Mouse (Mus musculus): ENCODE results near the gene Ctsll3. TPM values are rescaled to one million over a fixed set of nuclear protein-coding genes. Genes with fewer than 3 reads are reported as not detected.

Gene Ctsll3
- total RNA-seq, 1 experiment, result not detected

DNA sequence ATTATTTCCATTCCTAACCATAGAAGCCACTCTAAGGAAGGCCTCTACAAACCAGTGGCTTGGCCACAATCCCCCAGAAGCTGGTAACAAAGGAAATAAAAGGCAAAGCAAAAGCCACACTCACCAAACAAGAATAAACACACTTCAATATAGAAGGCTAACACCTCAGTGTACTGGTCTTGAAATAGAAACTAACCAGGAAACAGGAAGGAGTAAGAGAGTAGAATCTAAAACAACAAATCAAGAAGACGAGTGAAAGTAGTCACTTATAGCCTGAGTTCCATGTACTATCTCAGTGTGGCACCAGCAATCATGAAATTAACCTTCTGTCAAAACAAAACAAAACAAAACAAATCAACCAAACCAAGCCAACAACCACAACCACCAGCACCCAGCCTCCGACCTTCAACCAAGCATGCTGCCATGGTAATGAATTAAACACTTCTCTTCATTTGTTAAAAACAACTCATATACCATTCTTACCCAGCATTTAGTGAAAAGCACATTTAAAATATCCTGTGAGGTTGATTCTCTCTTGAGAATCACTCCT is 36.8 kb upstream of the Ctsll3 start:
- H3K4me1 ChIP-seq (ENCODE audit: control insufficient read depth in 2 of 2, insufficient read depth in 2 of 2, low read length in 2 of 2, poor library complexity in 1 of 2), result no peaks in the 10 kb centered on the region
- TF ChIP-seq ZNF384 (IDR thresholded peaks at IDR 0.05; ENCODE audit: low read depth, low read length), result no peak
- no peak for TF ChIP-seq MAFK (IDR thresholded peaks at IDR 0.05; ENCODE audit: insufficient read depth, low read depth, low read length)
- TF ChIP-seq CHD2 (IDR thresholded peaks at IDR 0.05; ENCODE audit: low read depth, low read length), result no peak
- no peak for TF ChIP-seq ZC3H11A (IDR thresholded peaks at IDR 0.05; ENCODE audit: borderline replicate concordance, low read depth, low read length)
- no peak for TF ChIP-seq HCFC1 (IDR thresholded peaks at IDR 0.05; ENCODE audit: borderline replicate concordance, insufficient read depth, low read length)
- no peak overlapping the region for H3K27ac ChIP-seq (ENCODE audit: insufficient read depth, low read depth, low read length, poor library complexity, severe bottlenecking)
- in situ Hi-C loops (cut with MboI; ENCODE audit: low sequenced_read_pairs in 2 of 2, unreplicated experiment in 2 of 2), result no loop called here
- H3K9me3 ChIP-seq (ENCODE audit: control insufficient read depth, insufficient read depth, low read depth, low read length), result no peaks in the 10 kb centered on the region
- no peak overlapping the region for H3K9ac ChIP-seq (ENCODE audit: insufficient read depth, low read depth, low read length, poor library complexity, severe bottlenecking)
- no peak overlapping the region for H3K4me3 ChIP-seq (ENCODE audit: insufficient read depth in 1 of 2, low read depth in 1 of 2, low read length in 2 of 2, poor library complexity in 1 of 2, severe bottlenecking in 1 of 2)
- DNase-seq (ENCODE audit: low read depth, low spot score), result no peak
- no peaks in the 10 kb centered on the region for H3K36me3 ChIP-seq (ENCODE audit: control insufficient read depth, insufficient read depth, low read length, poor library complexity, severe bottlenecking)

DNA sequence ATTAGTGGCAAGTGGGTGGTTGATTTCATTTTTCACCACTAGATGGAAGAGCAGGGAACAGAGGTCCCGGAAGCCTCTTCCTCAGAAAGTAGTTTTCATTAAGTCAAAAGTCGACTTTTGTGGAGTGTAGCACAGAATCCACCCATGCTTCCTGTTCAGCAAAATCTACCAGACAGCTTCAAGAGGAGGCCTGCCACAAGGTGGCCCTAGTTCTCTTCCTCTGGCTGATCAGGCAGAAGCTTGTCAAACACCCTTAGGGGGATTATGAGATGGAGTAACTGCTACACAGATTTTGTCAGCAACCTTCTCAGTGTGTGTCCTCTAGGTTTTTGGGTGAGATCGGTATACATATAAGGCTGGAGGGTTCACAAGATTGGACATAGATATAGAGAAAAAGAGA is 23.4 kb upstream of the Ctsll3 start:
- Histone ChIP-seq H3K4me3 (ENCODE audit: insufficient read depth in 1 of 2, low read depth in 1 of 2, low read length in 2 of 2, poor library complexity in 1 of 2, severe bottlenecking in 1 of 2) (no peak overlapping the region), H3K36me3 (ENCODE audit: control insufficient read depth, insufficient read depth, low read length, poor library complexity, severe bottlenecking) (no peaks in the 10 kb centered on the region), H3K9me3 (ENCODE audit: control insufficient read depth, insufficient read depth, low read depth, low read length) (no peaks in the 10 kb centered on the region), H3K4me1 (ENCODE audit: control insufficient read depth in 2 of 2, insufficient read depth in 2 of 2, low read length in 2 of 2, poor library complexity in 1 of 2) (no peaks in the 10 kb centered on the region), H3K27ac (ENCODE audit: insufficient read depth, low read depth, low read length, poor library complexity, severe bottlenecking) (no peak overlapping the region), H3K9ac (ENCODE audit: insufficient read depth, low read depth, low read length, poor library complexity, severe bottlenecking) (no peak overlapping the region)
- DNase-seq (ENCODE audit: low read depth, low spot score), result no peak
- TF ChIP-seq HCFC1 (IDR thresholded peaks at IDR 0.05; ENCODE audit: borderline replicate concordance, insufficient read depth, low read length) (no peak), ZNF384 (IDR thresholded peaks at IDR 0.05; ENCODE audit: low read depth, low read length) (no peak), MAFK (IDR thresholded peaks at IDR 0.05; ENCODE audit: insufficient read depth, low read depth, low read length) (no peak), CHD2 (IDR thresholded peaks at IDR 0.05; ENCODE audit: low read depth, low read length) (no peak), ZC3H11A (IDR thresholded peaks at IDR 0.05; ENCODE audit: borderline replicate concordance, low read depth, low read length) (no peak)
- in situ Hi-C loops (cut with MboI; ENCODE audit: low sequenced_read_pairs in 2 of 2, unreplicated experiment in 2 of 2), result no loop called here

DNA sequence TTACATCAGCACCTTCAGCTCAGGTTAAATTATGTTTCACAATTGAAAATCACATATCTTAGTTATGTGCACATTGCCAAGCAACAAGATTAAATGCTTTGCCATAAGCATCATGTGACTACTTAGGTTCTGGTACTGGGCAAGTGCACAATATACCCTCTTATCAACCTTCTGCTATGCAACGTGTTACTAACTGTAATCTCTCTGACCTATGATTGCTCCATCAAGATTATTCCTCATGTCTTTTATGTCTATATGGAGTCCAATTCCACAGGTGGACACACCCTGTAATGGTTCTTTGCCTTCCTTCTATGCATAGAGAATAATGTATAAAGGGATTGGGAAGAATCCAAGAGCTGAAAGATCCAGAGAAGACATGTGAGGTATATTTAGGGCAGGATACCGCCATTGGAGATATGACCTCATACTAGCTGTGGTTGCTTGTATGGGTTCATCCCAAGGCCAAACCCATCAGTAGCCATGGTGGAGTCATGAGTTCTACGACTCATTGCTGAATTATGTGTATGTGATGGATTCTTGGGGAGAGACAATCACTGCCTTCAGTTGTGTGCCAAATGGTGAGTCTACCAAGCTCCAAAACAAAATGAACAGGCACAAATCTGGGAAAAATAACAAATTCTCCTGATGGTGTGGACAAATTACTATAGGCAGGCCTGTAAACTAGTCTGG is 18.0 kb upstream of the Ctsll3 start:
- no peak overlapping the region for H3K4me3 ChIP-seq (ENCODE audit: insufficient read depth in 1 of 2, low read depth in 1 of 2, low read length in 2 of 2, poor library complexity in 1 of 2, severe bottlenecking in 1 of 2)
- H3K9me3 ChIP-seq (ENCODE audit: control insufficient read depth, insufficient read depth, low read depth, low read length), result no peaks in the 10 kb centered on the region
- no peaks in the 10 kb centered on the region for H3K4me1 ChIP-seq (ENCODE audit: control insufficient read depth in 2 of 2, insufficient read depth in 2 of 2, low read length in 2 of 2, poor library complexity in 1 of 2)
- no peak for DNase-seq (ENCODE audit: low read depth, low spot score)
- in situ Hi-C loops (cut with MboI; ENCODE audit: low sequenced_read_pairs in 2 of 2, unreplicated experiment in 2 of 2), result no loop called here
- H3K27ac ChIP-seq (ENCODE audit: insufficient read depth, low read depth, low read length, poor library complexity, severe bottlenecking), result no peak overlapping the region
- TF ChIP-seq MAFK (IDR thresholded peaks at IDR 0.05; ENCODE audit: insufficient read depth, low read depth, low read length) (no peak), HCFC1 (IDR thresholded peaks at IDR 0.05; ENCODE audit: borderline replicate concordance, insufficient read depth, low read length) (no peak)
- H3K36me3 ChIP-seq (ENCODE audit: control insufficient read depth, insufficient read depth, low read length, poor library complexity, severe bottlenecking), result no peaks in the 10 kb centered on the region
- H3K9ac ChIP-seq (ENCODE audit: insufficient read depth, low read depth, low read length, poor library complexity, severe bottlenecking), result no peak overlapping the region

DNA sequence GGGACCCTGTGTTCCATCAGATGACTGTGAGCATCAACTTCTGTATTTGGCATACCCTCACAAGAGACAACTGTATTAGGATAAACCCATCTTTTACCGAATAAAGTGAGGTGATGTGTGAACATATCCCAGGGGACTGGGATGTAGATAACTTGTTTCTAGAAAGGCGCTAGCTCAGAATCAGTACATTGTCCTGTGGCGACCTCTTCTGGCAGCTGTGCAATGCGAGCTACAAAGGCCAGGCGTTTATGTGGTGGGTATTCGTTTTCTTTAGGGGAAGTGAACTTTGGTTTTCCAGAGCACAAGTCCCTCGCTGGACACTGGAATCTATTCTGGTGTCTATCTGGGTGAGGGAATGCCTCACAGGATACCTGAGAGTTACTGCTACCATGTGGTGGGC is 16.8 kb upstream of the Ctsll3 start:
- H3K4me1 ChIP-seq (ENCODE audit: control insufficient read depth in 2 of 2, insufficient read depth in 2 of 2, low read length in 2 of 2, poor library complexity in 1 of 2), result no peaks in the 10 kb centered on the region
- peak; percentile 28 for DNase-seq (ENCODE audit: low read depth, low spot score)
- no peak overlapping the region for H3K27ac ChIP-seq (ENCODE audit: insufficient read depth, low read depth, low read length, poor library complexity, severe bottlenecking)
- TF ChIP-seq ZC3H11A (IDR thresholded peaks at IDR 0.05; ENCODE audit: borderline replicate concordance, low read depth, low read length) (peak; percentile 75; the same call in 1 of the 2 replicates), ZNF384 (IDR thresholded peaks at IDR 0.05; ENCODE audit: low read depth, low read length) (no peak)
- H3K4me3 ChIP-seq (ENCODE audit: insufficient read depth in 1 of 2, low read depth in 1 of 2, low read length in 2 of 2, poor library complexity in 1 of 2, severe bottlenecking in 1 of 2), result no peak overlapping the region
- no peaks in the 10 kb centered on the region for H3K9me3 ChIP-seq (ENCODE audit: control insufficient read depth, insufficient read depth, low read depth, low read length)
- no peak overlapping the region for H3K9ac ChIP-seq (ENCODE audit: insufficient read depth, low read depth, low read length, poor library complexity, severe bottlenecking)
- H3K36me3 ChIP-seq (ENCODE audit: control insufficient read depth, insufficient read depth, low read length, poor library complexity, severe bottlenecking), result no peaks in the 10 kb centered on the region
- in situ Hi-C loops (cut with MboI; ENCODE audit: low sequenced_read_pairs in 2 of 2, unreplicated experiment in 2 of 2), result loop anchor here in 1 of 2 experiments (10.0 kb wide), 1 partner anchor 345 kb away; no protein-coding TSS in a partner anchor

DNA sequence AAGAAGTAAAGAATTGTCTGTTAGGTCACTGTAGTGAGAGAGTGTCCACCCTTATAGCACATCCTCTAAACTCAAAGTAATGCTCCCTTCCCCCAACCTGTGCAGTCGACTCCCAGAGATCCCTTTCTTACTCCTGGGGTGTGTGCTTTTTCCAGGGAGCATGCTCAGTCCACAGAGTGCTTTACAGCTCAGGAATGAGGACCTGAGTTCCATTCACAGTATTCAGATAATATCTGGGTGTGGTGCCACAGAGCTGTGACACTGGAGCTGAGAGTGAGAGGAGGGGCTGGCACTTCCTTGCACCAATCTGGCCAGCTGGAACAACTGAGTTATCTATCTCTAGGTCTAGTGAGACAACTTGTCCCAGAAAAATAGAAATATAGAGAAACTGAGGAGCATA is 11.1 kb upstream of the Ctsll3 start:
- in situ Hi-C loops (cut with MboI; ENCODE audit: low sequenced_read_pairs in 2 of 2, unreplicated experiment in 2 of 2), result loop anchor here in 1 of 2 experiments (5.0 to 10.0 kb wide), 2 partner anchors 56 to 339 kb away; no protein-coding TSS in a partner anchor

More for the DNA sequence above, 11.1 kb upstream of the Ctsll3 start:
- H3K9ac ChIP-seq (ENCODE audit: insufficient read depth, low read depth, low read length, poor library complexity, severe bottlenecking), result no peak overlapping the region
- TF ChIP-seq MAFK (IDR thresholded peaks at IDR 0.05; ENCODE audit: insufficient read depth, low read depth, low read length) (no peak), ZC3H11A (IDR thresholded peaks at IDR 0.05; ENCODE audit: borderline replicate concordance, low read depth, low read length) (no peak)
- no peak for DNase-seq (ENCODE audit: low read depth, low spot score)
- no peaks in the 10 kb centered on the region for H3K9me3 ChIP-seq (ENCODE audit: control insufficient read depth, insufficient read depth, low read depth, low read length)
- H3K27ac ChIP-seq (ENCODE audit: insufficient read depth, low read depth, low read length, poor library complexity, severe bottlenecking), result no peak overlapping the region
- H3K4me3 ChIP-seq (ENCODE audit: insufficient read depth in 1 of 2, low read depth in 1 of 2, low read length in 2 of 2, poor library complexity in 1 of 2, severe bottlenecking in 1 of 2), result no peak overlapping the region
- no peaks in the 10 kb centered on the region for H3K36me3 ChIP-seq (ENCODE audit: control insufficient read depth, insufficient read depth, low read length, poor library complexity, severe bottlenecking)
- H3K4me1 ChIP-seq (ENCODE audit: control insufficient read depth in 2 of 2, insufficient read depth in 2 of 2, low read length in 2 of 2, poor library complexity in 1 of 2), result no peaks in the 10 kb centered on the region
